ENCODE assay signal across 23 mouse cellular contexts in genomic region chr2:102144311-102144710, GRCm38 (mm10).
"Had no signal": no experiment of that assay in that cellular context is flagged by ENCODE, and none has a peak within 500 bp of the region (broad histone marks: within the 10 kb centered on the region; RNA-seq: fewer than 3 reads in every experiment).

No protein-coding gene starts in this region.

- H3K9ac ChIP-seq: heart, embryonic 12.5 days; hindbrain, embryonic 12.5 days; hindbrain, embryonic 14.5 days; intestine, embryonic 15.5 days; limb, embryonic 13.5 days; limb, embryonic 15.5 days; liver, embryonic 13.5 days had no signal

- H3K9me3 ChIP-seq: heart, embryonic 12.5 days; hindbrain, embryonic 10.5 days; hindbrain, embryonic 12.5 days; intestine, embryonic 15.5 days; limb, embryonic 13.5 days; limb, embryonic 15.5 days; liver, embryonic 13.5 days had no signal

- H3K27me3 ChIP-seq: heart, embryonic 12.5 days; hindbrain, embryonic 12.5 days; intestine, embryonic 15.5 days; limb, embryonic 13.5 days; limb, embryonic 15.5 days; liver, embryonic 13.5 days had no signal

- ATAC-seq: hindbrain, embryonic 16.5 days; inflammation-experienced regulatory T-cells, adult 6 months; intestine, embryonic 15.5 days; intestine, postnatal 0 days had no signal

- DNase-seq: gastrocnemius, adult 2 months; gastrocnemius, postnatal 10 days; gastrocnemius, postnatal 25 days; heart, adult 11 months; heart, adult 2 months; heart, postnatal 10 days; heart, postnatal 4 days; kidney, adult 18-20 months; kidney, adult 8-10 months; kidney, postnatal 10 days; kidney, postnatal 36 days; left cerebral cortex, postnatal 4 days; liver, embryonic 13.5 days had no signal

- H3K4me1 ChIP-seq: heart, embryonic 12.5 days had no signal

- H3K4me2 ChIP-seq: heart, embryonic 12.5 days; hindbrain, embryonic 12.5 days; hindbrain, embryonic 14.5 days; intestine, embryonic 15.5 days; limb, embryonic 13.5 days; limb, embryonic 15.5 days; liver, embryonic 13.5 days had no signal

- H3K36me3 ChIP-seq: heart, embryonic 12.5 days; hindbrain, embryonic 12.5 days; intestine, embryonic 15.5 days; limb, embryonic 13.5 days; limb, embryonic 15.5 days; liver, embryonic 13.5 days had no signal

- H3K4me3 ChIP-seq: gastrocnemius, adult 2 months; heart, adult 2 months; heart, embryonic 12.5 days; hindbrain, embryonic 10.5 days; hindbrain, embryonic 12.5 days; intestine, embryonic 15.5 days; limb, embryonic 13.5 days; limb, embryonic 15.5 days; liver, embryonic 13.5 days had no signal

- H3K27ac ChIP-seq: gastrocnemius, adult 2 months; heart, adult 2 months; hindbrain, embryonic 10.5 days; hindbrain, embryonic 14.5 days; intestine, embryonic 15.5 days; limb, embryonic 13.5 days; limb, embryonic 15.5 days; liver, embryonic 13.5 days had no signal
